Mouse (Mus musculus): ENCODE data around the gene Ruvbl2. TPM values are rescaled to one million over a fixed set of nuclear protein-coding genes. Genes with fewer than 3 reads are reported as not detected.
A peak's percentile ranks its signal among the peaks of the same experiment; 100 is the strongest.
"Not testable (repeated sequence)": the region's sequence is repeated elsewhere in the genome, so short reads cannot be mapped to it uniquely, and the experiment has no call there.

Ruvbl2 gene
- 107 and 117 TPM in 2 replicates for polyA plus RNA-seq (2015; fragmentation: Nextera tagmentation; extraction: Ambion mirVana)

DNA sequence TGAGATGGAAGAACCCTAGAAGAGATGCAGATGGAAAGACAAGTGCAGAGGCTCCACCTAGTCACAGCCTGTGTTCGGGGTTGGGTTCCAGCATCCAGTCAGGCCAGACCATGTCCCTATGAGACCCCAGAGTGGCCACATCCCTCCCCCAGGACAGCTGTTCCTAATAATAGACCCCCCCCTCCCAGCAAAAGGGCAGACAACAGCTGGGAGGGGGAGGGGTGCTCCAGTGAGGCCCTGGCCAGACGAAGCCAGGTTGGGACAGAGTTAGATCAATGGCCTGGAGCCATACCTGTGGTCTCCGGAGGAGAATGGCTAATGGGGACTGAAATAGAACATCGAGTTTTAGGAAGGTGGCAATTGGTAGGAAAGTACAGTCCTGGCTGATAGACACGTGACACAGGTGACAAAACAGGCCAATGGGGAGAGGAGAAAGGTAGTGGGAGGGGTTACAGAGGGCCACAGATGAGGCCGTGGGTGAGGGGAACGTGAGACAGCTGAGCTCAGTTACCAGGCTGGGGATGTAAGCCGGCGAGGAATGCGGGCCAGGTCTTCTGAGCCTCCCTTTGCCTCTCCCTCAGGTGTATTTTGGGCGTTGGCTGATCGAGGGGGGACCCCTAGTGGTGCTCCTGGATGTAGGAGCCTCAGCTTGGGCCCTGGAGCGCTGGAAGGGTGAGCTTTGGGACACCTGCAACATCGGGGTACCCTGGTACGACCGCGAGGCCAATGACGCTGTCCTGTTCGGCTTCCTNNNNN lies at the start of gene Ruvbl2:
Gene Ruvbl2 (minus strand): TSS at position 576 of the 756 bp plus-strand sequence.
- peak within 1 kb of the TSS; percentile 16 for H3K4me2 ChIP-seq
- H3K27me3 ChIP-seq (replicated peaks), result no peaks in the 10 kb centered on the region
- H3K4me3 ChIP-seq, result peak within 1 kb of the TSS; percentile 4; the same call in 1 of the 2 replicates
- 0 out of 2 replicates have a peak, but pooled peaks cover 4% of the 10 kb centered on the region for H3K36me3 ChIP-seq (replicated peaks)
- ATAC-seq (replicated peaks), result no peak
- WGBS, result 30% methylated on average over 19 of the region's 19 CpGs
- peaks cover 38% of the 10 kb centered on the region for H3K4me1 ChIP-seq
- no peak within 1 kb of the TSS for H3K27ac ChIP-seq
- no peak within 1 kb of the TSS for H3K9ac ChIP-seq
- no peaks in the 10 kb centered on the region for H3K9me3 ChIP-seq

DNA sequence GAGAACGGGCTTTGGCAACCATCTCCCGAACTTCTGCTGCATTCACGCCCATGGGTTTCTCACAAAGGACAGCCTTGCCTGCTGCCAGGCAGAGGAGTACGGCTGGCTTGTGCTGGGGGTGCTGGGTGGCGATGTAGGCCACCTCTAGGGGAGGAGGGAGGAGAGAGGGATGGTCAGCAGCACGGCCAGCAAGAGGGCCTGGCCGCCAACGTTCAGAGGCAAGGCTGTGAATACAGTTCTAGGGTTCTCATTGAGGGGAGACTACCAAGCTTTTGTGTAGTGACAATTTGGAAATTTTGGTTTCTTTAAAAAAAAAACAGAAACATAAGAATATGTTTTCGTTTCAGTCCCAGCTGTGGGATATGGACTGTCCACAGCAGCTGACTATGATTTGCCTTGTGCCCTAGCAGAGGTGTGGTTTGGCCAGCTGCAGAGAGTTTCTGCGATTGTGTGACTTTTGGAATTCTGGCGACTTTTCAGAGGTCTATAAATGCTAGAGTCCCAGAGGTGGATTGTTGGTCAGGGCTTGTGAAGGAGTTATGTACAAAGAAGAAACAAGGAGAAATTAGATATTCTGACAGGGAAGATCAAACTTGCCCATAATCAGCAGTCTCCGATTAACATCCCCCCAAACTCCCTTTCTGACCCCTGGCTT lies 49.0 kb upstream of the Ruvbl2 start, which contains the start of gene Gm45808:
Gene Gm45808 (minus strand): TSS at position 51 of the 655 bp plus-strand sequence.
- Histone ChIP-seq H3K4me2 (no peak within 1 kb of the TSS), H3K36me3 (replicated peaks) (no peaks in the 10 kb centered on the region), H3K4me3 (no peak within 1 kb of the TSS), H3K9ac (no peak within 1 kb of the TSS), H3K27ac (no peak within 1 kb of the TSS), H3K4me1 (peaks cover 17% of the 10 kb centered on the region; the same call in 1 of the 2 replicates), H3K27me3 (replicated peaks) (no peaks in the 10 kb centered on the region), H3K9me3 (no peaks in the 10 kb centered on the region)
- 84% methylated on average over 12 of the region's 12 CpGs for WGBS
- ATAC-seq (replicated peaks), result no peak

DNA sequence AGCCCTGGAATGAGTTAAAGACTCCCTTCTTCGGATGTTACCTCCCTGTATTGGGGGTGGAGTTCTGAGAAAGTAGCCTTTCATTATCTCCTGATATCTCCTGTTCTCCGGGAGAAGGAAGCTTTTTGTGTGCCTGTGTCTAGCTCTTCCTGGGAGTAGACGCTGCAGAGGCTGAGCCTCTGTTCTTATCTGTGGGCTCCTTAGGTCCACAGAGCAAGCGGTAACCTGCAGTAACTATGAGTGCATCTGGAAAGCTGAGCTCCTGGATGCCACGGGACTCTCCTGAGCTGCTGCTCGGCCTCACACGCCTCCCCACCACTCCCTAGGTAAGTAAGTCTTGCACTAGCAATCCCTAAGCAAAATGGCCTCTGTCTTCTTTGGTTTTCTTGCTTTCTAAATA lies 48.3 kb upstream of the Ruvbl2 start:
- no peak overlapping the region for H3K9ac ChIP-seq
- no peaks in the 10 kb centered on the region for H3K27me3 ChIP-seq (replicated peaks)
- H3K9me3 ChIP-seq, result no peaks in the 10 kb centered on the region
- WGBS, result 85% methylated on average over 7 of the region's 7 CpGs
- H3K4me2 ChIP-seq, result no peak overlapping the region
- H3K4me1 ChIP-seq, result peaks cover 17% of the 10 kb centered on the region; the same call in 1 of the 2 replicates
- H3K36me3 ChIP-seq (replicated peaks), result no peaks in the 10 kb centered on the region
- no peak for ATAC-seq (replicated peaks)
- H3K4me3 ChIP-seq, result no peak overlapping the region
- H3K27ac ChIP-seq, result no peak overlapping the region

- H3K36me3 ChIP-seq (replicated peaks); H3K9ac ChIP-seq; H3K4me2 ChIP-seq; H3K27ac ChIP-seq; H3K9me3 ChIP-seq; H3K27me3 ChIP-seq (replicated peaks); H3K4me3 ChIP-seq; ATAC-seq (replicated peaks): not testable (repeated sequence)
- WGBS, result 95% methylated on average over 5 of the region's 5 CpGs
- H3K4me1 ChIP-seq, result peaks cover 13% of the 10 kb centered on the region; the same call in 1 of the 2 replicates
Observed at GRCm38 (mm10) chr7:45484985-45485384, 47.1 kb upstream of the Ruvbl2 start.

- no peaks in the 10 kb centered on the region for H3K27me3 ChIP-seq (replicated peaks)
- H3K4me3 ChIP-seq, result no peak overlapping the region
- H3K4me2 ChIP-seq, result no peak overlapping the region
- H3K4me1 ChIP-seq, result no peaks in the 10 kb centered on the region
- ATAC-seq (replicated peaks), result no peak
- H3K9ac ChIP-seq, result no peak overlapping the region
- 95% methylated on average over 1 of the region's 1 CpGs for WGBS
- no peaks in the 10 kb centered on the region for H3K36me3 ChIP-seq (replicated peaks)
- no peaks in the 10 kb centered on the region for H3K9me3 ChIP-seq
- H3K27ac ChIP-seq, result no peak overlapping the region
Observed at GRCm38 (mm10) chr7:45482166-45482565, 44.3 kb upstream of the Ruvbl2 start.

- Histone ChIP-seq H3K27ac (no peak within 1 kb of the TSS), H3K9me3 (no peaks in the 10 kb centered on the region), H3K4me1 (no peaks in the 10 kb centered on the region), H3K4me3 (no peak within 1 kb of the TSS), H3K9ac (no peak within 1 kb of the TSS), H3K4me2 (no peak within 1 kb of the TSS), H3K36me3 (replicated peaks) (no peaks in the 10 kb centered on the region), H3K27me3 (replicated peaks) (no peaks in the 10 kb centered on the region)
- ATAC-seq (replicated peaks), result peak; percentile 86
- 47% methylated on average over 15 of the region's 15 CpGs for WGBS
Observed at GRCm38 (mm10) chr7:45481374-45481927, 43.6 kb upstream of the Ruvbl2 start, which contains the start of gene Tulp2. Gene Tulp2 (plus strand): TSS chr7:45481877.

- not testable (repeated sequence) for H3K27ac ChIP-seq; H3K36me3 ChIP-seq (replicated peaks); H3K4me2 ChIP-seq; H3K4me1 ChIP-seq; H3K4me3 ChIP-seq; H3K9ac ChIP-seq; H3K27me3 ChIP-seq (replicated peaks); H3K9me3 ChIP-seq; ATAC-seq (replicated peaks)
- 80% methylated on average over 3 of the region's 4 CpGs for WGBS
Observed at GRCm38 (mm10) chr7:45480310-45480709, 42.4 kb upstream of the Ruvbl2 start.

DNA sequence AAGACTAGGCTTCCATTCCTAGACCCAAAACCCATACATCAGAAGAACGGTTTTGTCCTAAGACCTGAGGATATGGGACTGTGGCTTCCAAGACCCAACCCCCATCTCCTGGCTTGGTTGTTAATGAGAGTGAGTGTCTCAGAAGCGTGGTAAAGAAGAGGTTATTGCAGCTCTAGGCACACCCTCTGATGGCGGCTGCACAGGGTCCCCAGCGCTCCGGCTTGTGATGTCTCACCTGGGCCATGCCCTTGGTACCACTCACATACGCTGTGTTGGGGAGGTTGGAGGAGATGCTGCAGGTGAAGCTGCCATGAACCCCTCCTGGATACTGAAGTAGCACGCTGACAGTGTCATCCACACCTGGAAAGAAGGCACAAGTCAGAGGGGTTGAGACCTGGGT lies 40.9 kb upstream of the Ruvbl2 start:
- WGBS, result 94% methylated on average over 7 of the region's 7 CpGs
- H3K4me1 ChIP-seq, result no peaks in the 10 kb centered on the region
- H3K9me3 ChIP-seq, result no peaks in the 10 kb centered on the region
- H3K27me3 ChIP-seq (replicated peaks), result no peaks in the 10 kb centered on the region
- no peak overlapping the region for H3K27ac ChIP-seq
- no peak for ATAC-seq (replicated peaks)
- H3K4me2 ChIP-seq, result no peak overlapping the region
- H3K4me3 ChIP-seq, result no peak overlapping the region
- no peak overlapping the region for H3K9ac ChIP-seq
- H3K36me3 ChIP-seq (replicated peaks), result no peaks in the 10 kb centered on the region

DNA sequence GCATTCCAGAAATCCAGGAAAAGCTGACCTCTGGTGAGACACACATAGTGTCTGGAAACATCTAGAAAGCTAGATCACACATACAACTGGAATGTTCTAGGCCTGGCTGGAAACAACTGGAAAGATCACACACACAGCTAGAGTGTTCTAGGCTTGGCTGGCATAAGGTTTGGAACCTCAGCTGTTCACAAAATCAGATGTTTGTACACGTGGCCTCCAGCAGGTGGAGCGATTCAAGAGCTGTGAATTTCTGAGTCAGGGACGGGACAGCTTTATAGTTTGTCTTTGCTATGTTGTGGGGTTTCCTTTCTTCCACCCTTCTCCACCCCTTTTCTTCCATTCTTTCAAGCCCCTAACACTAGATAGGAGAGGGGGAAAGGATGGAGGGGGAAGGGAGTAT lies 39.1 kb upstream of the Ruvbl2 start:
- no peaks in the 10 kb centered on the region for H3K36me3 ChIP-seq (replicated peaks)
- no peak for ATAC-seq (replicated peaks)
- no peak overlapping the region for H3K9ac ChIP-seq
- WGBS, result 4% methylated on average over 3 of the region's 3 CpGs
- no peaks in the 10 kb centered on the region for H3K9me3 ChIP-seq
- no peak overlapping the region for H3K27ac ChIP-seq
- no peak overlapping the region for H3K4me2 ChIP-seq
- no peaks in the 10 kb centered on the region for H3K27me3 ChIP-seq (replicated peaks)
- H3K4me1 ChIP-seq, result no peaks in the 10 kb centered on the region
- no peak overlapping the region for H3K4me3 ChIP-seq

GRCm38 (mm10) chr7:45476453-45476852 lies 38.6 kb upstream of the Ruvbl2 start:
- H3K9me3 ChIP-seq, result no peaks in the 10 kb centered on the region
- H3K4me2 ChIP-seq, result no peak overlapping the region
- H3K27ac ChIP-seq, result no peak overlapping the region
- no peaks in the 10 kb centered on the region for H3K4me1 ChIP-seq
- no peak for ATAC-seq (replicated peaks)
- H3K4me3 ChIP-seq, result no peak overlapping the region
- no peak overlapping the region for H3K9ac ChIP-seq
- WGBS, result 65% methylated on average over 1 of the region's 1 CpGs
- no peaks in the 10 kb centered on the region for H3K27me3 ChIP-seq (replicated peaks)
- H3K36me3 ChIP-seq (replicated peaks), result no peaks in the 10 kb centered on the region

GRCm38 (mm10) chr7:45475291-45475969 lies 37.5 kb upstream of the Ruvbl2 start:
- no peaks in the 10 kb centered on the region for H3K9me3 ChIP-seq
- H3K36me3 ChIP-seq (replicated peaks), result no peaks in the 10 kb centered on the region
- no peaks in the 10 kb centered on the region for H3K27me3 ChIP-seq (replicated peaks)
- H3K4me3 ChIP-seq, result no peak overlapping the region
- WGBS, result 76% methylated on average over 16 of the region's 16 CpGs
- H3K9ac ChIP-seq, result no peak overlapping the region
- no peak overlapping the region for H3K27ac ChIP-seq
- ATAC-seq (replicated peaks), result no peak
- H3K4me2 ChIP-seq, result peak overlapping the region; percentile 21; the same call in 1 of the 2 replicates
- no peaks in the 10 kb centered on the region for H3K4me1 ChIP-seq

DNA sequence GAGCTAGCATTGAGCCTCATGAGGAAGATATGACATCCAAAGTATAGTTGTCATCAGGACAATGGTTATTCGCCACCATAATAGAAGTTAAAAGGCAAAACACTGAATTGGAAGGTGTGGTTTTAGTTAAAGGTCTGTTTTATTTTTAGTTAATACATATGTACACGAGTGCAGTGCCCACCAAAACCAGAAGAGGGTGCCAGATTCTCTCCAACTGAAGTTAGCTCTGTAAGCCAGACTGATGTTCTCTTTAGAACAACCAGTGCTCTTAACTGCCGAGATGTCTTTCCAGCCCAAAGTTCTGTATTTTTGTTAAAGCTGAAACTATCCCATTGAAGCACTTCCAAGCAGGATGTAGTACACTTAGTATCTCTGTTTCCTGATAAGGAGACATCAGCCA lies 33.0 kb upstream of the Ruvbl2 start:
- H3K4me3 ChIP-seq, result no peak overlapping the region
- ATAC-seq (replicated peaks), result no peak
- H3K27me3 ChIP-seq (replicated peaks), result no peaks in the 10 kb centered on the region
- H3K4me1 ChIP-seq, result peaks cover 9% of the 10 kb centered on the region
- no peaks in the 10 kb centered on the region for H3K9me3 ChIP-seq
- no peak overlapping the region for H3K9ac ChIP-seq
- H3K27ac ChIP-seq, result no peak overlapping the region
- 9% methylated on average over 3 of the region's 3 CpGs for WGBS
- no peaks in the 10 kb centered on the region for H3K36me3 ChIP-seq (replicated peaks)
- no peak overlapping the region for H3K4me2 ChIP-seq
